Comparison of ENCODE assay signal across 11 mouse cellular contexts in the genomic region with DNA sequence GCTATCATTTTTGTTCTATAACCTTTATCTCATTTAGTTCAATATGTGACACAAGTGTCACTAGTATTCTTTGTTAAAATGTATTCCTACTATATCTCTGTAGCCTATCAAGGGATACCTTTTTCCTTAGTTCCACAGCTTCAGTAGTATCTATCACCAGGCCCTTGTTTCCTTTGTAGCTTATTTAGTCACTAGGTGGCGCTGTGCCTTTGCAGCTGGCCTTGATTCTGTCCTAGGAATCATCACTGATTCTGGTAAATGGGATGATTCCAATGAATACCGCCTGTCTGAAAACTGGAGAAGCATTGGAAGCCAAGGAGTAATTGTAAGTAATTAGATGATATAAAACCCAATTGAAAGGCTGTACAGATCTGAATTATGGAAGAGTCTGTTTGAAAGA.
A peak's percentile ranks its signal among the peaks of the same experiment; 100 is the strongest.
DNase-seq lines count a peak whose midpoint lies in the region; ATAC-seq and TF ChIP-seq lines count a peak whose summit lies in the region.
"Had no signal": no experiment of that assay in that cellular context is flagged by ENCODE, and none has a peak within 500 bp of the region (broad histone marks: within the 10 kb centered on the region; RNA-seq: fewer than 3 reads in every experiment).

No protein-coding gene starts in this region.

- no peak overlapping the region for H3K9ac ChIP-seq in forebrain, embryonic 16.5 days (replicated peaks; ENCODE audit: low read depth, low read length)
- no peak overlapping the region for H3K9ac ChIP-seq in forebrain, embryonic 15.5 days (replicated peaks)
- no peak overlapping the region for H3K9ac ChIP-seq in liver, adult 2 months (ENCODE audit: low read depth, low read length)
- no peak overlapping the region for H3K9ac ChIP-seq in liver, embryonic 11.5 days (ENCODE audit: low read depth, low read length)
- H3K9ac ChIP-seq: embryonic facial prominence, embryonic 15.5 days; hindbrain, embryonic 15.5 days had no signal

- no peaks in the 10 kb centered on the region for H3K4me1 ChIP-seq in forebrain, embryonic 16.5 days (replicated peaks; ENCODE audit: control insufficient read depth, insufficient read depth, low read length)
- H3K4me1 ChIP-seq in forebrain, embryonic 15.5 days, result no peaks in the 10 kb centered on the region
- H3K4me1 ChIP-seq in liver, adult 2 months (ENCODE audit: control insufficient read depth, insufficient read depth, low read length), result no peaks in the 10 kb centered on the region
- H3K4me1 ChIP-seq in liver, embryonic 11.5 days (replicated peaks; ENCODE audit: control insufficient read depth, insufficient read depth, low read length), result no peaks in the 10 kb centered on the region
- H3K4me1 ChIP-seq: embryonic facial prominence, embryonic 15.5 days; hindbrain, embryonic 15.5 days had no signal

- WGBS in forebrain, embryonic 16.5 days, result 20% methylated on average over 2 of the region's 2 CpGs
- 12% methylated on average over 2 of the region's 2 CpGs for WGBS in forebrain, embryonic 15.5 days
- 30% methylated on average over 2 of the region's 2 CpGs for WGBS in liver, adult 2 months
- WGBS in liver, embryonic 11.5 days, result 24% methylated on average over 2 of the region's 2 CpGs

- H3K9me3 ChIP-seq in forebrain, embryonic 16.5 days (ENCODE audit: control insufficient read depth, low read length), result no peaks in the 10 kb centered on the region
- H3K9me3 ChIP-seq in forebrain, embryonic 15.5 days, result no peaks in the 10 kb centered on the region
- H3K9me3 ChIP-seq in liver, embryonic 11.5 days (ENCODE audit: control insufficient read depth, low read length), result no peaks in the 10 kb centered on the region
- H3K9me3 ChIP-seq: embryonic facial prominence, embryonic 15.5 days; G1E; hindbrain, embryonic 15.5 days had no signal

- H3K79me2 ChIP-seq in liver, adult 2 months (ENCODE audit: control insufficient read depth, insufficient read depth, low read length), result no peaks in the 10 kb centered on the region

- no peaks in the 10 kb centered on the region for H3K27me3 ChIP-seq in forebrain, embryonic 16.5 days (replicated peaks; ENCODE audit: control insufficient read depth, insufficient read depth, low read length)
- H3K27me3 ChIP-seq in forebrain, embryonic 15.5 days, result no peaks in the 10 kb centered on the region
- no peaks in the 10 kb centered on the region for H3K27me3 ChIP-seq in liver, adult 2 months (ENCODE audit: control insufficient read depth, insufficient read depth, low read length)
- no peaks in the 10 kb centered on the region for H3K27me3 ChIP-seq in liver, embryonic 11.5 days (replicated peaks; ENCODE audit: control insufficient read depth, insufficient read depth, low read length)
- H3K27me3 ChIP-seq: embryonic facial prominence, embryonic 15.5 days; hindbrain, embryonic 15.5 days had no signal

- peak; percentile 23; the same call in 1 of the 2 replicates for ATAC-seq in forebrain, embryonic 16.5 days
- ATAC-seq in forebrain, embryonic 15.5 days (replicated peaks), result no peak
- ATAC-seq in liver, embryonic 11.5 days (replicated peaks; ENCODE audit: low FRiP score), result no peak
- no peak for ATAC-seq in activated CD4-positive, CD25-positive, alpha-beta regulatory T cell, adult 4 months

- no peak overlapping the region for H3K4me3 ChIP-seq in forebrain, embryonic 16.5 days (replicated peaks; ENCODE audit: low read length)
- no peak overlapping the region for H3K4me3 ChIP-seq in forebrain, embryonic 15.5 days
- H3K4me3 ChIP-seq in liver, adult 2 months (ENCODE audit: insufficient read depth, low read depth, low read length), result no peak overlapping the region
- H3K4me3 ChIP-seq in liver, embryonic 11.5 days (ENCODE audit: low read depth, low read length), result no peak overlapping the region
- H3K4me3 ChIP-seq: embryonic facial prominence, embryonic 15.5 days; hindbrain, embryonic 15.5 days had no signal

- no peak for TF ChIP-seq CTCF in liver, adult 2 months (IDR thresholded peaks at IDR 0.05; ENCODE audit: low read depth, low read length)

- DNase-seq in liver, adult 2 months (ENCODE audit: extremely low read depth, low read depth, low spot score), result peak; percentile 4
- DNase-seq in liver, embryonic 11.5 days (ENCODE audit: low spot score), result no peak
- peak; percentile 1 for DNase-seq in Muller cell, postnatal 12 days (ENCODE audit: inconsistent ontology term)
- DNase-seq in layer of hippocampus, adult 9-10 months (ENCODE audit: low spot score), result peak; percentile 21
- no peak for DNase-seq in thymus, postnatal 14 days

- no peak for TF ChIP-seq POLR2A in liver, adult 2 months (IDR thresholded peaks at IDR 0.05; ENCODE audit: extremely low read depth, insufficient read depth, low read length)

- no peaks in the 10 kb centered on the region for H3K36me3 ChIP-seq in forebrain, embryonic 16.5 days (ENCODE audit: control insufficient read depth, insufficient read depth)
- H3K36me3 ChIP-seq in forebrain, embryonic 15.5 days, result no peaks in the 10 kb centered on the region
- no peaks in the 10 kb centered on the region for H3K36me3 ChIP-seq in liver, adult 2 months (ENCODE audit: control insufficient read depth, insufficient read depth, low read length)
- H3K36me3 ChIP-seq in liver, embryonic 11.5 days (ENCODE audit: control insufficient read depth, insufficient read depth, low read length), result no peaks in the 10 kb centered on the region
- H3K36me3 ChIP-seq: embryonic facial prominence, embryonic 15.5 days; G1E; hindbrain, embryonic 15.5 days had no signal

- H3K27ac ChIP-seq in forebrain, embryonic 16.5 days (ENCODE audit: low read length), result no peak overlapping the region
- H3K27ac ChIP-seq in forebrain, embryonic 15.5 days (replicated peaks), result no peak overlapping the region
- H3K27ac ChIP-seq in liver, adult 2 months (replicated peaks; ENCODE audit: insufficient read depth, low read depth, low read length), result no peak overlapping the region
- H3K27ac ChIP-seq in liver, embryonic 11.5 days (ENCODE audit: low read depth, low read length), result no peak overlapping the region
- H3K27ac ChIP-seq: embryonic facial prominence, embryonic 15.5 days; hindbrain, embryonic 15.5 days had no signal

- no peak overlapping the region for H3K4me2 ChIP-seq in forebrain, embryonic 16.5 days (ENCODE audit: low read length)
- H3K4me2 ChIP-seq in forebrain, embryonic 15.5 days (replicated peaks), result no peak overlapping the region
- H3K4me2 ChIP-seq in liver, embryonic 11.5 days, result no peak overlapping the region
- H3K4me2 ChIP-seq: embryonic facial prominence, embryonic 15.5 days; hindbrain, embryonic 15.5 days had no signal

Comparison
In these comparisons a context has a peak if more than half of its experiments do, and no peak if none do; other contexts are left out.
1. DNase-seq: peak in liver, adult 2 months (single experiment), Muller cell, postnatal 12 days (single experiment) and layer of hippocampus, adult 9-10 months (single experiment); none in liver, embryonic 11.5 days (single experiment) and thymus, postnatal 14 days (single experiment).